Mouse (Mus musculus): ENCODE results near the gene Dirc2. TPM values are rescaled to one million over a fixed set of nuclear protein-coding genes. Genes with fewer than 3 reads are reported as not detected.
A peak's percentile ranks its signal among the peaks of the same experiment; 100 is the strongest.

Dirc2 gene
- polyA plus RNA-seq, 1 experiment from 2014 or later, result 8.0 TPM

DNA sequence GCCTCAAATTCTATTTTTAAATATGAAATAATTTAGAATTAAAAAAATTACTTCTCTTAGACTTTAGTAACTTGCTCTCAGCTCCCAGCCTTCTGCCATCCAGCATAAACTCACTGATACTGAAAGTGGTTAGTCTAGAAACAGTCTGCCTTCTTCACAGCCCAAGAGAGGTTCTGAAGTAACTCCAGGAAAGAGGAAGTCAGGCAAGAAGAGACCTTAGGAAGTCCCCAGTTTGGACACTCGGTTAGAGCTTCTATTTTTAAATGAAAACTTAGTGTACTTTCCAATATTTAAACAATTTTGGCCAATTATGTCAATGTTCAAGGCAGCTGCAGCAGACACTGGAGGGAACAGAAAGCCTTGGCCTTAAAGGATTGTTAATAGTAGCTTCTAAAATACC is 29.6 kb downstream of the Dirc2 start:
- no peak for DNase-seq (ENCODE audit: low spot score)
- ATAC-seq (replicated peaks; ENCODE audit: low FRiP score), result no peak
- Histone ChIP-seq H3K27me3 (replicated peaks; ENCODE audit: control insufficient read depth, insufficient read depth, low read length) (no peaks in the 10 kb centered on the region), H3K4me3 (ENCODE audit: low read depth, low read length) (no peak overlapping the region), H3K9ac (ENCODE audit: low read depth, low read length) (no peak overlapping the region), H3K27ac (ENCODE audit: low read depth, low read length) (no peak overlapping the region), H3K4me1 (replicated peaks; ENCODE audit: control insufficient read depth, insufficient read depth, low read length) (no peaks in the 10 kb centered on the region), H3K36me3 (ENCODE audit: control insufficient read depth, insufficient read depth, low read length) (no peaks in the 10 kb centered on the region), H3K4me2 (no peak overlapping the region), H3K9me3 (ENCODE audit: control insufficient read depth, low read length) (no peaks in the 10 kb centered on the region)
- 42% methylated on average over 1 of the region's 1 CpGs for WGBS

DNA sequence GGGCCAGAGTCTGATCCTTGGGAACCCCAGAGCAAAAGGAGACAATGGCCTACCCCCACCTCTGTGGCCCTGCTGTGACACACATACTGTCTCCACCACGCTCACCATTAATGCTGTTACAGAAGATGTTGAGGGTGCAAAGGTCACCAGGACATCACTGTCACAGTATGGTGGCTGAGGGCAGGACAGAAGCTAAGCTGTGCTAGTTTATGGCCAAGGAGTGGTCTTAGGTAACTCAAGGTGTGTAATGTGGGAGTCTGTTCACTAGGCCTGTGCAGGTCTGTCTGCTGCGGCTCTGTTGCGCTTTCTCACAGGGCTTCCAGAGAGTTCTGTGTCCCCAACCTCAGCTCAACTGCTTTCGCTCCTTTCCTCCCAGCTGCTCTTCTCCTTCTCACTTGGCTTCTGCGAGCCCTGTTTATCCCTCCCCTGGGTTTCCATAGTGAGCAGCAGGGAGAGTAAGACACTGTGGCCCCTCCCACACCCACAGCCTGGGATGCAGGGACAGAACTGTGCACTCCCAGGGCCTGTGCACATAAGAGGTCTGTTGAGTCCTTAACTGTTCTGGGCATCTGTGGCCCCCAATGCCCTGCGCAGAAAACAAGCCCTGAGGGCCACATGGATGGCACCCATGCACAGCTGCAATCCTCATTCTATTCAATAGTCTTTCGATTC is 30.9 kb downstream of the Dirc2 start:
- Histone ChIP-seq H3K4me2 (no peak overlapping the region), H3K27me3 (replicated peaks; ENCODE audit: control insufficient read depth, insufficient read depth, low read length) (no peaks in the 10 kb centered on the region), H3K9ac (ENCODE audit: low read depth, low read length) (no peak overlapping the region), H3K36me3 (ENCODE audit: control insufficient read depth, insufficient read depth, low read length) (no peaks in the 10 kb centered on the region), H3K27ac (ENCODE audit: low read depth, low read length) (no peak overlapping the region), H3K4me3 (ENCODE audit: low read depth, low read length) (no peak overlapping the region), H3K9me3 (ENCODE audit: control insufficient read depth, low read length) (no peaks in the 10 kb centered on the region), H3K4me1 (replicated peaks; ENCODE audit: control insufficient read depth, insufficient read depth, low read length) (no peaks in the 10 kb centered on the region)
- WGBS, result 81% methylated on average over 7 of the region's 7 CpGs
- ATAC-seq (replicated peaks; ENCODE audit: low FRiP score), result no peak
- DNase-seq (ENCODE audit: low spot score), result no peak

DNA sequence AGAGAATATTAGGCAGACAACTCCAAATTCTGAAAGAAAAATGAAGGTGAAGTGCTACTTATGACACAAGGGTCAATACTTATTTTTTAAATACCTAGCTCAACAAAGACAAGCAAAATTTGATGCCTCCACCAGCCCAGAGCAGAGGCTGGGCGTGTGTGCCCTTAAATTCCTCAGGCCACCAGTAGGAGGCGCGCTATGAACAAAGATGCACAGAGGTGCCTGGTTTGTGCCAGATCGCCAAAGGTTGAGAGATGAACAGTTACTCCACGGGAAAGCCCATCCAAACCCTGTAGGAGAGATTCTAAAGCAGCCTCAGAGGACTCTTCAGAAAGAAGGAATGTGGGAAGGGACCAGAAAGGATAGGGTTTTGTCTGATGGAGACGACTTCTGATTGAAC is 35.1 kb downstream of the Dirc2 start:
- H3K36me3 ChIP-seq (ENCODE audit: control insufficient read depth, insufficient read depth, low read length), result no peaks in the 10 kb centered on the region
- no peak overlapping the region for H3K4me3 ChIP-seq (ENCODE audit: low read depth, low read length)
- H3K27me3 ChIP-seq (replicated peaks; ENCODE audit: control insufficient read depth, insufficient read depth, low read length), result no peaks in the 10 kb centered on the region
- no peak overlapping the region for H3K9ac ChIP-seq (ENCODE audit: low read depth, low read length)
- no peak overlapping the region for H3K4me2 ChIP-seq
- DNase-seq (ENCODE audit: low spot score), result peak; percentile 73
- WGBS, result 11% methylated on average over 6 of the region's 6 CpGs
- no peaks in the 10 kb centered on the region for H3K4me1 ChIP-seq (replicated peaks; ENCODE audit: control insufficient read depth, insufficient read depth, low read length)
- H3K9me3 ChIP-seq (ENCODE audit: control insufficient read depth, low read length), result no peaks in the 10 kb centered on the region
- ATAC-seq (replicated peaks; ENCODE audit: low FRiP score), result peak; percentile 78
- H3K27ac ChIP-seq (ENCODE audit: low read depth, low read length), result no peak overlapping the region

GRCm38 (mm10) chr16:35732096-35732495 is 37.1 kb downstream of the Dirc2 start:
- no peak overlapping the region for H3K27ac ChIP-seq (ENCODE audit: low read depth, low read length)
- no peaks in the 10 kb centered on the region for H3K36me3 ChIP-seq (ENCODE audit: control insufficient read depth, insufficient read depth, low read length)
- ATAC-seq (replicated peaks; ENCODE audit: low FRiP score) (no peak), DNase-seq (ENCODE audit: low spot score) (no peak)
- no peak overlapping the region for H3K4me2 ChIP-seq
- no peak overlapping the region for H3K4me3 ChIP-seq (ENCODE audit: low read depth, low read length)
- H3K27me3 ChIP-seq (replicated peaks; ENCODE audit: control insufficient read depth, insufficient read depth, low read length), result no peaks in the 10 kb centered on the region
- H3K9me3 ChIP-seq (ENCODE audit: control insufficient read depth, low read length), result no peaks in the 10 kb centered on the region
- H3K9ac ChIP-seq (ENCODE audit: low read depth, low read length), result no peak overlapping the region
- 89% methylated on average over 7 of the region's 7 CpGs for WGBS
- no peaks in the 10 kb centered on the region for H3K4me1 ChIP-seq (replicated peaks; ENCODE audit: control insufficient read depth, insufficient read depth, low read length)

- H3K4me1 ChIP-seq (replicated peaks; ENCODE audit: control insufficient read depth, insufficient read depth, low read length), result no peaks in the 10 kb centered on the region
- no peak for DNase-seq (ENCODE audit: low spot score)
- no peak overlapping the region for H3K9ac ChIP-seq (ENCODE audit: low read depth, low read length)
- H3K4me2 ChIP-seq, result no peak overlapping the region
- no peaks in the 10 kb centered on the region for H3K9me3 ChIP-seq (ENCODE audit: control insufficient read depth, low read length)
- no peak overlapping the region for H3K27ac ChIP-seq (ENCODE audit: low read depth, low read length)
- H3K36me3 ChIP-seq (ENCODE audit: control insufficient read depth, insufficient read depth, low read length), result no peaks in the 10 kb centered on the region
- H3K4me3 ChIP-seq (ENCODE audit: low read depth, low read length), result no peak overlapping the region
- no peaks in the 10 kb centered on the region for H3K27me3 ChIP-seq (replicated peaks; ENCODE audit: control insufficient read depth, insufficient read depth, low read length)
- no peak for ATAC-seq (replicated peaks; ENCODE audit: low FRiP score)
- WGBS, result 77% methylated on average over 8 of the region's 8 CpGs
These were observed 39.9 kb downstream of the Dirc2 start for GRCm38 (mm10) chr16:35729151-35729738.

GRCm38 (mm10) chr16:35726601-35727000 is 42.6 kb downstream of the Dirc2 start:
- Histone ChIP-seq H3K4me2 (no peak overlapping the region), H3K9ac (ENCODE audit: low read depth, low read length) (no peak overlapping the region), H3K9me3 (ENCODE audit: control insufficient read depth, low read length) (no peaks in the 10 kb centered on the region), H3K4me3 (ENCODE audit: low read depth, low read length) (no peak overlapping the region), H3K4me1 (replicated peaks; ENCODE audit: control insufficient read depth, insufficient read depth, low read length) (no peaks in the 10 kb centered on the region), H3K27ac (ENCODE audit: low read depth, low read length) (no peak overlapping the region), H3K36me3 (ENCODE audit: control insufficient read depth, insufficient read depth, low read length) (no peaks in the 10 kb centered on the region), H3K27me3 (replicated peaks; ENCODE audit: control insufficient read depth, insufficient read depth, low read length) (no peaks in the 10 kb centered on the region)
- ATAC-seq (replicated peaks; ENCODE audit: low FRiP score), result no peak
- WGBS, result 78% methylated on average over 2 of the region's 2 CpGs
- DNase-seq (ENCODE audit: low spot score), result no peak

- 83% methylated on average over 6 of the region's 6 CpGs for WGBS
- no peak overlapping the region for H3K27ac ChIP-seq (ENCODE audit: low read depth, low read length)
- H3K27me3 ChIP-seq (replicated peaks; ENCODE audit: control insufficient read depth, insufficient read depth, low read length), result no peaks in the 10 kb centered on the region
- DNase-seq (ENCODE audit: low spot score) (no peak), ATAC-seq (replicated peaks; ENCODE audit: low FRiP score) (no peak)
- H3K4me2 ChIP-seq, result no peak overlapping the region
- no peaks in the 10 kb centered on the region for H3K4me1 ChIP-seq (replicated peaks; ENCODE audit: control insufficient read depth, insufficient read depth, low read length)
- H3K9me3 ChIP-seq (ENCODE audit: control insufficient read depth, low read length), result no peaks in the 10 kb centered on the region
- no peak overlapping the region for H3K4me3 ChIP-seq (ENCODE audit: low read depth, low read length)
- H3K9ac ChIP-seq (ENCODE audit: low read depth, low read length), result no peak overlapping the region
- no peaks in the 10 kb centered on the region for H3K36me3 ChIP-seq (ENCODE audit: control insufficient read depth, insufficient read depth, low read length)
These were observed 44.6 kb downstream of the Dirc2 start for GRCm38 (mm10) chr16:35724561-35724960.

- Histone ChIP-seq H3K4me1 (replicated peaks; ENCODE audit: control insufficient read depth, insufficient read depth, low read length) (no peaks in the 10 kb centered on the region), H3K9me3 (ENCODE audit: control insufficient read depth, low read length) (no peaks in the 10 kb centered on the region), H3K27ac (ENCODE audit: low read depth, low read length) (no peak overlapping the region), H3K4me2 (no peak overlapping the region), H3K36me3 (ENCODE audit: control insufficient read depth, insufficient read depth, low read length) (0 out of 2 replicates have a peak, but pooled peaks cover 3% of the 10 kb centered on the region), H3K4me3 (ENCODE audit: low read depth, low read length) (no peak overlapping the region), H3K9ac (ENCODE audit: low read depth, low read length) (no peak overlapping the region), H3K27me3 (replicated peaks; ENCODE audit: control insufficient read depth, insufficient read depth, low read length) (no peaks in the 10 kb centered on the region)
- ATAC-seq (replicated peaks; ENCODE audit: low FRiP score) (no peak), DNase-seq (ENCODE audit: low spot score) (no peak)
- WGBS, result 76% methylated on average over 5 of the region's 5 CpGs
These were observed 51.4 kb downstream of the Dirc2 start for GRCm38 (mm10) chr16:35717761-35718160.

GRCm38 (mm10) chr16:35716257-35716656 is 52.9 kb downstream of the Dirc2 start:
- 79% methylated on average over 3 of the region's 3 CpGs for WGBS
- no peak for ATAC-seq (replicated peaks; ENCODE audit: low FRiP score)
- H3K9ac ChIP-seq (ENCODE audit: low read depth, low read length), result no peak overlapping the region

More at GRCm38 (mm10) chr16:35716257-35716656, 52.9 kb downstream of the Dirc2 start:
- Histone ChIP-seq H3K4me3 (ENCODE audit: low read depth, low read length) (no peak overlapping the region), H3K4me2 (no peak overlapping the region), H3K9me3 (ENCODE audit: control insufficient read depth, low read length) (no peaks in the 10 kb centered on the region), H3K4me1 (replicated peaks; ENCODE audit: control insufficient read depth, insufficient read depth, low read length) (no peaks in the 10 kb centered on the region), H3K36me3 (ENCODE audit: control insufficient read depth, insufficient read depth, low read length) (0 out of 2 replicates have a peak, but pooled peaks cover 3% of the 10 kb centered on the region), H3K27me3 (replicated peaks; ENCODE audit: control insufficient read depth, insufficient read depth, low read length) (no peaks in the 10 kb centered on the region), H3K27ac (ENCODE audit: low read depth, low read length) (no peak overlapping the region)
- DNase-seq (ENCODE audit: low spot score), result no peak

All from liver, embryonic 11.5 days (tissue).